Mouse (Mus musculus): ENCODE data around the gene Cldn4.

GRCm38 (mm10) chr5:134906633-134907032 is 40.1 kb downstream of the Cldn4 start, which contains the start of gene Tmem270:
- TF ChIP-seq CTCF (IDR thresholded peaks at IDR 0.05; ENCODE audit: insufficient read depth, low read length) (no peak), POLR2A (IDR thresholded peaks at IDR 0.05; ENCODE audit: borderline replicate concordance, extremely low read depth, low read depth, low read length) (no peak)
